Mouse (Mus musculus): ENCODE results near the gene Shroom3.

Gene Shroom3

DNA sequence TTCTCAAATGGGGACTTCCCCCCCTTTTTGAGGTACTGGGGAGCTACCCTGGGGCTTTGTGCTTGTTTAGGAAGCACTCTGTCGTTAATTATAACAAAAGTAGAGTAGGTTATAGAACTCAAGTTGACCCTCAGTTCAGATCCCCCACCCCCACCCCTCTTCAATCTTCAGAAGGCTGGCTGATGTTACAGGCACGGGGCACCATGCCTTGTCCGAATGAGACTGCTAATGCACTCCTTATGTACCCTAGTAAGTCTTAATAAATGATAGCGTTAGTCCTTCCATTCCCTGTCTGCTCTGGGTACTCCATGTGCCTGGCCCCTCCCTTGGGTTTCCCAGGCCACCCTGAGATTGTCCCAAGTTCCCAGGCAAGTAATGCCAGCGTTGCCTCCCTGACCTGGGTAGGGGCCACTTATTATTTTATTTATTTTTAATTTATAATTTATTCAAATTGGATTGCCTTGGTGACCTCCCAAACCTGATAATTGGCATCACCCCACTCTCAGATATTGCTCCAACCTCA, 315.3 kb downstream of the Shroom3 start:
- in situ Hi-C loops (cut with MboI, MseI): no loop called here

GRCm38 (mm10) chr5:93000060-93000459, 316.8 kb downstream of the Shroom3 start:
- in situ Hi-C loops (cut with MboI, MseI): no loop called here

- in situ Hi-C loops (cut with MboI, MseI): no loop called here
These were observed 317.8 kb downstream of the Shroom3 start for GRCm38 (mm10) chr5:93000774-93001757.

GRCm38 (mm10) chr5:93002615-93003014, 319.4 kb downstream of the Shroom3 start:
- in situ Hi-C loops (cut with MboI, MseI): no loop called here

DNA sequence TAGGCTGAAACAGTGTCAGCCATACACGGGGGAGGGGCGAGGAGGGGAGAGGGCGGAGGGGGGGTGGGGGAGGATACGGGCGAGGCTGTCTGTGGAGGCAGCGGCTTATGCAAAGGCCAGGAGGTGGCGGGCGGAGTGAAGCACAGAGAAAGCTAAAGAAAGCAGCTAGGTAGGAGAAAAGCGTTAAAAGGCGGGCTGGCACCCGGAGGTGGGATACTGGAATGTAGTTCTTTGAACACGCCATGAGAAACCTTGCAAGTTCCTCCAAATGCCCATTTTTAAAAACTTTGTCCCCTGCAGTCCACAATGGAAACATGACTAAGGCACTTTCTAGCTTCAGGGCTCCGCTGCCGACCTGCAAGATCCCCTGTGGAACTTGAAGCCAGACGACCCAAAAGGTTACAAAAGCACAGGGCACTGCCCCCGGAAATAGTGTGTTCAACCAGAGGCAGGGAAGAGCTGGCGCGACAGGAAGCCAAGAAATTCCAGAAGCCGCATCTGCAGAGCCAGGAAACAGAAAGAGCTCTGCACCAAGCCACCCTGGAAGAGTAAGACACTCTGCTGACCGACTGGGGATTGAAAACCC, 322.1 kb downstream of the Shroom3 start:
- in situ Hi-C loops (cut with MboI, MseI): no loop called here

DNA sequence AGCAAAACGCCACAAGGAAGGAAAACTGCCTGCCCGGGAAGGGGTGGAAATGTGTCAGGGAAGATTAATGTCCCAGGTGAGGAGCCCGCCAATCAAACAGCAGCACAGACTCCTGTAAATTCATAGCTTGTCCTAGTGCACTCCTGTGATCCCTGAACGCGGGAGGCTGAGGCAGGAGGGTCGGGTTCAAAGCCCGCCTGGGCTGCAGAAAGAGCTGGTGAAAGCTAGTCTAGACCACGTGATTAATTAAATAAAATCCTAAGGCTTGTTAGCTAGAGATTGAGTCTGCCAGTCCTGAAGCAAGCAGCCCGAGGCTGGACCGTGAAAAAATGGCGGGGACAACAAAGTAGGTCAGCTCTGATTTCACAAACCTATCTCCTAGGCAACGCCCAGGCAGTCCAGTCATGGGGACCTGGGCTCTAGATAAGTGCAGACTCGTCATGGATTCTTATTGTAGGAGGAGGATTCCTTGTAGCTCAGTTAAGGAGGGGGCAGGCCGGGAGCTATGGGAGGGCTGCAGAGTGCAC, 322.6 kb downstream of the Shroom3 start:
- in situ Hi-C loops (cut with MboI, MseI): no loop called here

DNA sequence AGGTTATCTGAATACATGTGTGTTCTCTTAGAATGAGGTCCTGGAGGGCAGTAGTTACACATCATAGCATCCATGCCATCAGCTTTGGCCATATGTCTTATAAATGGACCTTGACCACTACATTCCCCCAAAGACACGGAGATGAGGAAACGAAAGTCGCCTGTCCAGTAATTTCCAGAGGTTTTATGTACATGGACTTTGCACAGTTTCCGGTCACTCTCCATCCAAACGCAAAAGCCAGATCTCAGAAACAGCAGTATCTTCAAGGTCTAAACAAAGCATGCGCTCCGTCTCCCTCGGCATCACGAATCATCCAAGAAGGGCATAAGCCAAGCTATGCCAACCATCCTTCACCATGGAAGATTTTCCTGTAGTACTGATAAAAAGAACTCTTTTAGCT, 325.0 kb downstream of the Shroom3 start:
- in situ Hi-C loops (cut with MboI, MseI): no loop called here

All from T-helper 1 cell (primary cell).